Mouse (Mus musculus) thymus, adult 2 months (tissue): ENCODE measurements around the gene Mcoln1.

ENCODE experiments used
- CTCF ChIP-seq: fragments of 200-500 bp; IDR thresholded peaks from 2 replicates; pipeline ENCODE4 v1.5.1; 2012; ENCODE audit warnings: mild to moderate bottlenecking, control low read depth, low read length, moderate library complexity, borderline replicate concordance; ENCODE audit not compliant: control insufficient read depth, poor library complexity, insufficient read depth; ENCODE audit errors: extremely low read depth
- POLR2A ChIP-seq: fragments of 200-500 bp; IDR thresholded peaks from 2 replicates; pipeline ENCODE4 v1.6.1; 2012; ENCODE audit warnings: mild to moderate bottlenecking, low read length, control low read depth, moderate library complexity; ENCODE audit not compliant: control insufficient read depth, poor library complexity, insufficient read depth; ENCODE audit errors: extremely low read depth

GRCm38 (mm10) chr8:3515771-3516417 is 15.6 kb downstream of the Mcoln1 start:
- TF ChIP-seq POLR2A = no peak
- TF ChIP-seq CTCF = no peak
